Mouse (Mus musculus) skeletal muscle tissue, postnatal 0 days (tissue): ENCODE measurements around the gene Phospho1. TPM values are rescaled to one million over a fixed set of nuclear protein-coding genes. Genes with fewer than 3 reads are reported as not detected.

Source experiments
- polyA plus RNA-seq: library from polyadenylated mRNA; unstranded; fragments of >200 nt; fragmentation: Nextera tagmentation; extraction: Ambion mirVana; gene quantifications from 2 replicates; pipeline ENCODE4 v1.2.1, GENCODE M21; 2015

Phospho1 gene
- 7.7 and 7.8 TPM in 2 replicates for polyA plus RNA-seq

DNA sequence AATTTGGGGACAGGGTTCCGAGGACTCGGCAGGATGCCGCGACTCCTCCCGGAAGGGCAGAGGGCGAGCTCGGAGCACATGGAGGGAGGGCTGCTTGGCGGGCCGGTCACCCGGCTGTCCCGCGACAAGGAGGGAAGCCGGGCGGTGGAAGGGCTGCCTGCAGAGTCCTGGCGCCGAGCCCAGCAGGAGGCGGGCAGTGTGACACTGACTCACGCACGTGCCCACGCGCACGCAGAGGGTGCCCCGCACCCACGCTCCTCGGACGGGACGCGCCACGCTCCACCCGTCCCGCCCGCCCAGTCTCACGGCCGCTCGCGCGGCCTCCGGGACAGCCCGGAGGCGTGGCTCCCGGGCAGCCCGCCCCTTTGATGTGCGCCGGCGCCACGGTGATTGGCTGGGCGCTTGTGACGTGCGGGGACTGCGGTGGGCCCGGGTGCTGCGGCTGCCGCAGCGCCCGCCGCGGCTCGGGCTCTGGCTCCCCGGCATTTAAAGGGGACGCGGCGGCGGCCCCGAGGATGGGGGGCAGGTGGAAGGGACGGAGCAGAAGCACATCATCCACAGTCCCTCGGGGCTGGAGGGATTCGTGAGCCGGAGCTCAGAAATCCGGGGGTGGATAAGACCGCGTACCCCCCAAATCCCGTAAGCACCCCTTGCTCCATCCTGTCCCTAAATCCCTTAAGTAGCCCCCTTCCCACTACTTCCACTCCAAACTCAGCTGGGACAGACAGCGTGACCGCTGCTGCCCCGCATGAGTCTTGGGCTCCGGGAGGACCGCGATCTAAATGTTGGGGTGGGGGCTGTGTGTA lies at the start of gene Phospho1:
TSS of gene Phospho1 (plus strand) at position 429 of the 806 bp plus-strand sequence.

DNA sequence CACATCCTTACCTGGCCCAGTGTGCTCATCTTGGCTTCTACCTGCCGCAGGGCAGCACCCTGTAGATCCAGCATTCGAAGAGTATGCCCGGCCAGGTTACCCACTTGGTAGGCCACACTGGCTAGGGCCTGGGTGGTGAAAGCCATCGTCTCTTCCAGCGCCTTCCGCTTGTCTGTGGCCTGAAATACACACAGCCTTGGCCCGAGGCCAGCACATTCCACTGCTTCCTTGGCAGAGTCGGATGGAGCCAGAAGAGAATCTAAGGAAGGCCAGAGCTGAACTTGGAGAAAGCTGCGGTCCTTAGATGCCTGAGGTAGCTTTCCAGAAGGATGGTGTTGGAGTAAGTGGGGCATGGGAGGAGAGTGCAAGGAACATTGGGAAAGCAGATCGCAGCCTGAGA lies 12.8 kb downstream of the Phospho1 start, which contains the start of gene Gngt2:
TSS of gene Gngt2 (plus strand) at position 158 of the 400 bp plus-strand sequence.

DNA sequence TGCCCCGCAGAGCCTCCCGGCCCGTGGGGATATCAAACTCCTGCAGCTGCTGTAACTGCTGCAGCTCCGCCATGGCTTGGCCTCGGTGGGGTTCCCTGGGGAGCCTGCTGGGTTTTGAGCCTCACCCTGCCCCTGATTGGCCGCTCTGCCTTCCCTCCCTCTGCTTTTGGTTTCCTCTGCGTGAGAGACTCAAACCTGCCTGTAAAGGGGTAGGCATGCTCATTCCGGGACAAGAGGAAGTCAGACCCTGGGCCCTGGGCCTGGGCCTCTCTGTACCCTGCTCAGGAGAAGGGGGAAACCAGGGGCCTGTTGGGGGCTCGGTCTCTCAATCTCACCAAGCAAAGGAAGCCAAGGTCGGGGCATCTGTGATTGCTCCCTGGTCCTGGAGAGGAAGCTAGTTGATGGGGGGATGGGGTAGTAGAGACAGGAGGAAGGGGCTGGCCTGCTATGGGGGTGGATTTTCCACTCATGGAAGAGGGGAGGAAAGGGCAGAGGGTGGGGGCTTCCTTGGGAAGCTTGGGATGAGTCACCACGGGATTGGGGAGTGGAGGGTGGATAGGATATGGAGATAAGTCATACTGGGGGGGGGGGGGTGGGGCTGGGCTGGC lies 17.9 kb downstream of the Phospho1 start, which contains the start of gene Abi3:
TSS of gene Abi3 (minus strand) at position 403 of the 608 bp plus-strand sequence.

Other genes starting within 250 kb of the Phospho1 start
- gene Ngfr, start 236.8 kb upstream of the Phospho1 start, polyA plus RNA-seq = 12.4 and 12.9 TPM in 2 replicates
- gene Phb, start 157.5 kb upstream of the Phospho1 start, polyA plus RNA-seq = 251 and 253 TPM in 2 replicates
- gene Zfp652, start 111.8 kb upstream of the Phospho1 start, polyA plus RNA-seq = 10.6 TPM in 2 replicates
- 0.37 and 0.49 TPM in 2 replicates for gene B130006D01Rik, start 100.9 kb upstream of the Phospho1 start, polyA plus RNA-seq
- gene Gngt2, start 12.7 kb downstream of the Phospho1 start, polyA plus RNA-seq = 19.1 and 19.4 TPM in 2 replicates
- gene Abi3, start 18.0 kb downstream of the Phospho1 start, polyA plus RNA-seq = 5.6 and 6.0 TPM in 2 replicates
- not detected in 2 replicates for gene B4galnt2, start 90.4 kb downstream of the Phospho1 start, polyA plus RNA-seq
- gene Igf2bp1, start 181.4 kb downstream of the Phospho1 start, polyA plus RNA-seq = 5.5 and 6.2 TPM in 2 replicates
- gene Gip, start 200.0 kb downstream of the Phospho1 start, polyA plus RNA-seq = not detected in 2 replicates
- 40.6 and 49.3 TPM in 2 replicates for gene Snf8, start 210.4 kb downstream of the Phospho1 start, polyA plus RNA-seq
- 17.8 and 18.8 TPM in 2 replicates for gene Ube2z, start 240.9 kb downstream of the Phospho1 start, polyA plus RNA-seq